Mouse (Mus musculus): Measurements from ENCODE around the gene Gpha2. TPM values are rescaled to one million over a fixed set of nuclear protein-coding genes. Genes with fewer than 3 reads are reported as not detected.

Gpha2 gene
- not detected for total RNA-seq (2022)

DNA sequence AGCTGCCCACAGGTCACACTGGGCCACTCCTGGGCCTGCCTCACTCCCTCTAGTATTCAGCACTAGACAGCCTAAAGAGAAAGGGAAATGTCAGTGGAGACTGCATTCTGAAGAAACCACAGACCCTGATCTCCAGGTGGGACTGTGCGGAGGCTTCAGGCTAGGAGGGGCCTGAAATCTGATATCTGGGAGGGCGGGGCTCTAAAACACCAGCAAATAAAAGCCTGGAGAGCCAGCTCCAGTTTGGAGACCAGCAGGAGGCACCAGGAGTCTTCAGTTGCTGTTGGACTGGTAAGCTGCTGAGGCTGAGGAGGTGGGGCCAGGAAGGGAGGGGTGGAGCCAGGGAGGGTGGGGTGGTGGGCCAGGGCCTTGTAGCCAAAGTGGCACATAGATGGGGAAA is at the start of gene Gpha2:
Gene Gpha2, plus strand, starts transcription at position 246 of the 400 bp plus-strand sequence.
- DNase-seq (ENCODE audit: low spot score), result no peak

DNA sequence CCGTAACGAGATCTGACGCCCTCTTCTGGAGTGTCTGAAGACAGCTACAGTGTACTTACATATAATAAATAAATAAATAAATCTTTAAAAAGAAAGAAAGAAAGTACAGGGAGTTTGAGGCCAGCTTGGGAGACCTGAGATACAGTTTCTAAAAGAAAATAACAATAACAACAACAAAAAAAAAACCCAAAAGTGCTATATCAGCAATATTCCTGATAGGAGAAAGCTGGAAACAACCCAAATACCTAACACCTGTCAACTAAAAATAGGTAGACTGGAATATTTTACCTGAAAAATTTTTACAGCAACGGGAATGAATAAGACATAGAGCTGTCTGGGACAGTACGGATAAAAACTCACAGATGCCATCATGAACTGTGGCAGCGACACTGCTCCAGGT is 47.4 kb upstream of the Gpha2 start:
- no peak for DNase-seq (ENCODE audit: low spot score)

GRCm38 (mm10) chr19:6181629-6182028 is 44.6 kb upstream of the Gpha2 start:
- no peak for DNase-seq (ENCODE audit: low spot score)

DNA sequence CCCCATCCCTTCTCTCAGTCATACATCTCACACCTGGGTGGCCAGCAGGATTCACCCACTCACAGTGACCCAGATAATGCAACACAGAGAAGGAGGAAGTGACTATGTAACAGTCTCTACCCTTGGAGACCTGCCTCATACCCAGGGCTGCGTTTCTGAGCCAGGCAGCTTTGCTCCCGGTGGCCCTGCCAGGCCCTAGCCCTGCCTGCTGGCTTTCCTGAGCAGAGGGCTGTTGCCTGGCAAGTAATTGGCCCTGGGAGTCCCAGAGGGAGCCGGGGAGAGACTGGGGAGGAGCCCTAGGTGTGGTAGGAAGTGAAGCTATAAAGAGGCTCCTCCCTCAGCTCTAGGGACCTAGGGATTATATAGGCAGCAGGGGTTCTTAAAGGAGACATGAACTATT is 43.6 kb upstream of the Gpha2 start:
- DNase-seq (ENCODE audit: low spot score), result no peak

- no peak for DNase-seq (ENCODE audit: low spot score)
These were observed 42.0 kb upstream of the Gpha2 start, which contains the start of gene Majin for GRCm38 (mm10) chr19:6184131-6184530. TSS of gene Majin (plus strand) at chr19:6184388.

GRCm38 (mm10) chr19:6204265-6204664 is 21.9 kb upstream of the Gpha2 start:
- DNase-seq (ENCODE audit: low spot score), result no peak

DNA sequence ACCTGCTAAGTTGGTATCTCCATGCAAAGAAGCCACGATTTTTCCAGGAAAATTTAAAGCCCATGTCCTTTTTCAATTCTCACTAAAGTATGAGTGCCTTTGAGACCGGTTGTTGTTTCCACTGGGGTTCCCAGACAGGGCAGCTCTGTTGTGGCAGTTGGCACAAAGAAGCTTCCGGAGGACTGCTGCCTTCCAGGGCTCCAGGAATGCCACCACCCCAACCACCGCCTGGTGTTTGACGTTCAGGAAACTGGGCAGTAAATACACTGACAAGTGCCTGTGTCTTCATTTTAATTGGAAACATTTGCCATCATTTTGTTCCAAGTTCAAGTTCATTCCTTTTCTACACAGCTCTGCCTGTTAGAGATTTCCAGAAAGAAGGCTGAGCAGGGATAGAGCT is 19.5 kb upstream of the Gpha2 start:
- no peak for DNase-seq (ENCODE audit: low spot score)

DNA sequence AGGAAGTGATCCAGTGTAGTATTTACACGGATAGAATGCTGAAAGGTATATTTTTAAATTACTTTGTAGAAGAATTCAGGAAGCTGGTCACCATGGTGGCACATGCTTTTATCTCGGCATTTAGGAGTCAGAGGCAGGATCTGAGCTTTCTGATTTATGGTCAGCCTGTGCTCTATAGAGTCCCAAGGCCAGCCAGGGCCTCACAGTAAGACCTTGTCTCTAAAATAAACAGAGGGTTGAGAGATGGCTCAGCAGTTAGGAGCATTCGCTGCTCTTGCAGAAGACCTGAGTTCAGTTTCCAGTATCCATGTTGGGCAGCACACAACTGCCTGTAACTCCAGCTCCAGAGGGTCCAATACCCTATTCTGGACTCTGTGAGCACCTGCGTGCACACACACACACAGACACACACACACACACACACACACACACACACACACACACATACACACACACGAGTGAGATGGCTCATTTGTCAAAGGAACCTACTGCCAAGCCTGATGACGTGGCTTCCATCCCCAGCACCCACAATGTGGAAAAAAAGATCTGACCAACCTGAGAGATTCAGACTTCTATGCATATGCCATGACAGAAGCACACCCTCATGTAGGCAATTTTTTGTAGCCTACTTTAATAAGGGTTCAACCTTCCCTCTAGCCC is 10.0 kb upstream of the Gpha2 start:
- DNase-seq (ENCODE audit: low spot score), result no peak

DNA sequence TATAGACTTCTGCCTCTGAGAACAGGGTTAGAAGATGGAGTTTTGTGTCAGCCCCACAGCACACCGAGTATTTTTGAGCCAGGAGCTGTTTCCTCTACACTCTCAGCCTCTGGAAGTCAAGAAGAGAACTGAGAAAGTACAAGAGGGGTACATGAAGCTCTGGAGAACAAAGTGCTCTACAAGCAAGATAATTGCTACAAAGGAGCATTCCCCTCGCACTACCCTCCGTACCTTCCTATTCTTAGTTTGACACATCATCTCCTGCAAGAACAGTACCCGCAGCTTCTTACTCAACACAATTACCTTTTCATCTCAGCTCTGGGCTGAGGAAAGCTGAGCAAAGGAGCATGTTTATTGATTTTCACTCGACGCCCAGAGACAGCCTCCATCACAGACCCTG is 7.6 kb upstream of the Gpha2 start:
- DNase-seq (ENCODE audit: low spot score), result no peak

DNA sequence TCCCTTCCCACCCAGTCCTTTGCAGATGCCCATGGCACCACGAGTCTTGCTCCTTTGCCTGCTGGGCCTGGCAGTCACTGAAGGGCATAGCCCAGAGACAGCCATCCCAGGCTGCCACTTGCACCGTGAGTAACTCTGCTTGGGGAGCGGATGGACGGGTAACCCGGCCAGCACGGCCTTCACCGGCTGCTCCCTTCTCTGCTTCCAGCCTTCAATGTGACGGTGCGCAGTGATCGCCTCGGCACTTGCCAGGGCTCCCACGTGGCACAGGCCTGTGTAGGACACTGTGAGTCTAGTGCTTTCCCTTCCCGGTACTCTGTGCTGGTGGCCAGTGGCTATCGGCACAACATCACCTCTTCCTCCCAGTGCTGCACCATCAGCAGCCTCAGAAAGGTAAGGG is 583 bp downstream of the Gpha2 start:
- DNase-seq (ENCODE audit: low spot score), result no peak

- no peak for DNase-seq (ENCODE audit: low spot score)
These were observed 1.7 kb downstream of the Gpha2 start for GRCm38 (mm10) chr19:6227864-6228263.

GRCm38 (mm10) chr19:6230411-6230810 is 4.2 kb downstream of the Gpha2 start:
- no peak for DNase-seq (ENCODE audit: low spot score)

- no peak for DNase-seq (ENCODE audit: low spot score)
These were observed 4.9 kb downstream of the Gpha2 start for GRCm38 (mm10) chr19:6231036-6231435.

GRCm38 (mm10) chr19:6233647-6234046 is 7.5 kb downstream of the Gpha2 start:
- no peak for DNase-seq (ENCODE audit: low spot score)

- DNase-seq (ENCODE audit: low spot score), result no peak
These were observed 8.3 kb downstream of the Gpha2 start for GRCm38 (mm10) chr19:6234337-6235083.

GRCm38 (mm10) chr19:6235084-6236052 is 9.2 kb downstream of the Gpha2 start, which contains the start of gene Ppp2r5b:
TSS of gene Ppp2r5b (minus strand) at chr19:6235872.
- DNase-seq (ENCODE audit: low spot score), result peak; percentile 95

GRCm38 (mm10) chr19:6236053-6236441 is 9.9 kb downstream of the Gpha2 start:
- DNase-seq (ENCODE audit: low spot score), result peak; percentile 93

DNA sequence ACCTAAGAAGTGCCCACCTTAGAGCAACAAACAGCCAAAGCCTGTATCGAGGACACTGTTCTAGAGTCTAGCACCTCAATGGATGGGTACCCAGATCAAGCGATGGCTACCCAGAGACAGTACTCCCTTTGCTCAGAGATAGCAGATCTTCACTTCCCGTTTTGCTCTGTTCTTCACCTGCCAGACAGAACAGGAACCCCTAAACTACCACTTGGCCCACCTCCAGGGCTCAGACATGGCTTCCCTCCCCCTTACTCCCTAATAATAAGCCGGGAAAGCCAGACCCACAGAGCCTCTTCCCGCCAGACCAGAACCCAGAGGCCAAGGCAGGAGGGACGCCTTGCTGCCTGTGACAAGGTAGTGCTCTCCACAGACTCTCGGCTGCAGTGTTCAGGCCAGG is 10.7 kb downstream of the Gpha2 start:
- DNase-seq (ENCODE audit: low spot score), result no peak

- no peak for DNase-seq (ENCODE audit: low spot score)
These were observed 12.6 kb downstream of the Gpha2 start for GRCm38 (mm10) chr19:6238740-6239139.

DNA sequence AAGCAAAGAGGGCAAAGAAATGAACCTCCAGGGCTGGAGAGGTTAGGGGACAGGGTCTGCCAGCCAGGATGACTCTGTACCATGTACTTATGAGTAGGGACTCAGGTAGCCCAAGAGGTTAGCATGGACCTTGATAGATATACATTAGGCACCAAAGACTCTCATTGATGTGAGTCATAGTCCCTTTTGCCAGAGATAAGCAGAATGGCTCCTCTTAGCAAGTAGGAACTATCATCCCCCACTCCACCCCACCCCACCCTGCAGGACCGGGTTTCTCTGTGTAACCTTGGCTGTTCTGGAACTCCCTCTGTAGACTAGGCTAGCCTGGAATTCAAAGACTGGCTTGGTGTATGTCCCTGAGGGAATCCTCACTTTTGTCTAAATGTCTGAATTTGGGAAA is 14.0 kb downstream of the Gpha2 start:
- DNase-seq (ENCODE audit: low spot score), result no peak

DNA sequence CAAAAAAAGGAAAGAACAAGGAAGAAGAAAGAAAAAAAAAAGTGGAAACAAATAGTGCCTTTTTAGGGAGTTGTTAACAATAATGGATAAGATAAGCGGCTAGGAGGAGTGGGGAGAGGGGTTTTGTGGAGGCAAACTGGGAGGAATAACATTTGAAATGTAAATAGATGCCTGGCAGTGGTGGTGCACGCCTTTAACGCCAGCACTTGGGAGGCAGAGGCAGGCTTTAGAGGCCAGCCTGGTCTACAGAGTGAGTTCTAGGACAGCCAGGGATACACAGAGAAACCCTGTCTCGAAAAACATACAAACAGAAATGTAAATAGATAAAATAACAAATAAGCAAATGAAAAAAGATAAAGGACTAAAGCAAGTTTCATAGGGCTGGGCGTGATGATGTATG is 14.5 kb downstream of the Gpha2 start:
- no peak for DNase-seq (ENCODE audit: low spot score)
